Mouse (Mus musculus) kidney, postnatal 0 days (tissue): ENCODE results near the gene Opn1sw. TPM values are rescaled to one million over a fixed set of nuclear protein-coding genes. Genes with fewer than 3 reads are reported as not detected.
A peak's percentile ranks its signal among the peaks of the same experiment; 100 is the strongest.

Source experiments
- ATAC-seq: fragments of 200-750 bp; cut with Nextera tagmentation; replicated peaks from 2 replicates; pipeline ENCODE4 v1.8.0; 2017; ENCODE audit warnings: low read depth, moderate number of reproducible peaks, moderate TSS enrichment, moderate library complexity; ENCODE audit not compliant: low FRiP score
- DNase-seq: peaks from one replicate; pipeline ENCODE4 v3.0.0-alpha.2; 2016; ENCODE audit warnings: low spot score
- H3K27ac ChIP-seq: fragments of 300-500 bp; sonication (generic); 2 replicates; pipeline ENCODE4 v1.5.1; 2014; ENCODE audit warnings: mild to moderate bottlenecking
- H3K27me3 ChIP-seq: fragments of 300-500 bp; sonication (generic); 2 replicates; pipeline ENCODE4 v1.6.1; 2014; ENCODE audit warnings: low read length, mixed read lengths; ENCODE audit not compliant: insufficient read depth
- H3K36me3 ChIP-seq: fragments of 300-500 bp; sonication (generic); 2 replicates; pipeline ENCODE4 v1.6.1; 2014; ENCODE audit warnings: low read length, mixed read lengths; ENCODE audit not compliant: insufficient read depth
- H3K4me1 ChIP-seq: fragments of 300-500 bp; sonication (generic); replicated peaks from 2 replicates; pipeline ENCODE4 v1.6.1; 2014; ENCODE audit warnings: antibody characterized with exemption, low read length, mixed read lengths; ENCODE audit not compliant: insufficient read depth
- H3K4me2 ChIP-seq: fragments of 300-500 bp; sonication (generic); 2 replicates; pipeline ENCODE4 v1.6.1; 2014; ENCODE audit warnings: mild to moderate bottlenecking, low read length, moderate library complexity, mixed read lengths
- H3K4me3 ChIP-seq: fragments of 300-500 bp; sonication (generic); replicated peaks from 2 replicates; pipeline ENCODE4 v1.5.1; 2014; ENCODE audit warnings: low read depth, low read length
- H3K9ac ChIP-seq: fragments of 300-500 bp; sonication (generic); 2 replicates; pipeline ENCODE4 v1.6.1; 2014; ENCODE audit warnings: low read depth, low read length
- H3K9me3 ChIP-seq: fragments of 300-500 bp; sonication (generic); replicated peaks from 2 replicates; pipeline ENCODE4 v1.6.1; 2016; ENCODE audit warnings: low read length, inconsistent platforms, mixed read lengths
- CTCF ChIP-seq: IDR thresholded peaks from 2 replicates; pipeline ENCODE4 v1.5.1; 2016; ENCODE audit warnings: antibody characterized with exemption, low read depth, mild to moderate bottlenecking, moderate library complexity
- WGBS: fragments of 180-500 bp; shearing (Covaris S2); extraction: QIAGEN DNeasy Blood & Tissue Kit; methylation state at CpG from one replicate; pipeline ENCODE4 v1.1.7; 2014; 5-methylcytosine and 5-hydroxymethylcytosine counted together
- polyA plus RNA-seq: library from polyadenylated mRNA; unstranded; fragments of >200 nt; fragmentation: Nextera tagmentation; extraction: Ambion mirVana; gene quantifications from 2 replicates; pipeline ENCODE4 v1.2.1, GENCODE M21; 2015

Opn1sw gene
- polyA plus RNA-seq, 1 experiment from 2014 or later: 0.47 TPM

GRCm38 (mm10) chr6:29363129-29363515 lies 25.1 kb downstream of the Opn1sw start:
- Histone ChIP-seq H3K4me2 (no peak overlapping the region), H3K4me1 (no peaks in the 10 kb centered on the region), H3K27ac (no peak overlapping the region), H3K9me3 (no peaks in the 10 kb centered on the region), H3K4me3 (no peak overlapping the region), H3K36me3 (peaks cover 42% of the 10 kb centered on the region), H3K9ac (no peak overlapping the region), H3K27me3 (no peaks in the 10 kb centered on the region)
- no peak for ATAC-seq
- 79% methylated on average over 3 of the region's 3 CpGs for WGBS
- TF ChIP-seq CTCF: no peak
- no peak for DNase-seq

- DNase-seq: peak; percentile 9
Measured at GRCm38 (mm10) chr6:29362246-29363128, 25.8 kb downstream of the Opn1sw start.

GRCm38 (mm10) chr6:29360211-29360610 lies 28.1 kb downstream of the Opn1sw start:
- H3K9ac ChIP-seq: no peak overlapping the region
- H3K4me2 ChIP-seq: no peak overlapping the region
- no peak overlapping the region for H3K4me3 ChIP-seq
- TF ChIP-seq CTCF: no peak
- H3K9me3 ChIP-seq: no peaks in the 10 kb centered on the region
- DNase-seq (no peak), ATAC-seq (no peak)
- peaks cover 38% of the 10 kb centered on the region for H3K36me3 ChIP-seq
- H3K4me1 ChIP-seq: no peaks in the 10 kb centered on the region
- no peak overlapping the region for H3K27ac ChIP-seq
- no peaks in the 10 kb centered on the region for H3K27me3 ChIP-seq
- WGBS: 84% methylated on average over 6 of the region's 6 CpGs

More at GRCm38 (mm10) chr6:29362246-29363128, 25.8 kb downstream of the Opn1sw start:
- Histone ChIP-seq H3K9me3 (no peaks in the 10 kb centered on the region), H3K27me3 (no peaks in the 10 kb centered on the region), H3K4me2 (no peak overlapping the region), H3K36me3 (peaks cover 47% of the 10 kb centered on the region), H3K9ac (no peak overlapping the region), H3K4me1 (no peaks in the 10 kb centered on the region), H3K4me3 (no peak overlapping the region), H3K27ac (no peak overlapping the region)
- WGBS: 70% methylated on average over 7 of the region's 7 CpGs
- peak; percentile 54 for TF ChIP-seq CTCF
- ATAC-seq: no peak

- TF ChIP-seq CTCF: no peak
- no peaks in the 10 kb centered on the region for H3K4me1 ChIP-seq
- 91% methylated on average over 3 of the region's 3 CpGs for WGBS
- no peak overlapping the region for H3K9ac ChIP-seq
- no peak overlapping the region for H3K4me2 ChIP-seq
- no peak for DNase-seq
- H3K36me3 ChIP-seq: peaks cover 38% of the 10 kb centered on the region
- no peaks in the 10 kb centered on the region for H3K9me3 ChIP-seq
- no peak for ATAC-seq
- H3K4me3 ChIP-seq: no peak overlapping the region
- no peaks in the 10 kb centered on the region for H3K27me3 ChIP-seq
- no peak overlapping the region for H3K27ac ChIP-seq
Measured at GRCm38 (mm10) chr6:29359386-29359785, 28.9 kb downstream of the Opn1sw start.

- no peak overlapping the region for H3K9ac ChIP-seq
- peaks cover 11% of the 10 kb centered on the region; the same call in 1 of the 2 replicates for H3K36me3 ChIP-seq
- no peak overlapping the region for H3K4me2 ChIP-seq
- WGBS: 58% methylated on average over 5 of the region's 5 CpGs
- 0 out of 2 replicates have a peak, but pooled peaks cover 3% of the 10 kb centered on the region for H3K4me1 ChIP-seq
- no peak for ATAC-seq
- no peaks in the 10 kb centered on the region for H3K9me3 ChIP-seq
- DNase-seq: no peak
- H3K27ac ChIP-seq: no peak overlapping the region
- H3K27me3 ChIP-seq: no peaks in the 10 kb centered on the region
- TF ChIP-seq CTCF: no peak
- no peak overlapping the region for H3K4me3 ChIP-seq
Measured at GRCm38 (mm10) chr6:29352816-29353215, 35.5 kb downstream of the Opn1sw start.

GRCm38 (mm10) chr6:29351613-29352012 lies 36.7 kb downstream of the Opn1sw start:
- peak; percentile 48 for TF ChIP-seq CTCF
- Histone ChIP-seq H3K9ac (no peak overlapping the region), H3K27ac (no peak overlapping the region), H3K4me2 (no peak overlapping the region), H3K4me3 (no peak overlapping the region), H3K4me1 (0 out of 2 replicates have a peak, but pooled peaks cover 3% of the 10 kb centered on the region), H3K9me3 (no peaks in the 10 kb centered on the region), H3K36me3 (0 out of 2 replicates have a peak, but pooled peaks cover 4% of the 10 kb centered on the region), H3K27me3 (no peaks in the 10 kb centered on the region)
- ATAC-seq (no peak), DNase-seq (no peak)
